11 mouse cellular contexts compared by ENCODE assay signal in the genomic region with DNA sequence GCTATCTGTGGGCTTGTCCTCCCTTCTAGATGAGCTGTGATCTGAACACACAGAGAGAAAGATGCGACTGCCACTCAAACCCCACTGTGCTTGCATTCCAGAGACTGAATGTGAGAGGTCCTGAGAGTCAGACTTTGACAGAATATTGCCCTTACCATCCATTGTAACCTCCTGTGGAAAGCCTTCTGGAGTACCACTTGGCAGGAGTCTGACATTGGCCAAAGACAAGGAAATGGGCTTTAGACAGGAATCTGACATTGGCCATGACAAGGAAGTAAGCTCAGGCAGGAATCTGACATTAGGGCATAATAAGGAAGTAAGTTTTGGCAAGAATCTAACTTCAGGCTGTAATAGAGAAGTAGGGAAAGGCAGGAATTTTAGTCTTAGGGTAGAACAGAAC.
A peak's percentile ranks its signal among the peaks of the same experiment; 100 is the strongest.
DNase-seq lines count a peak whose midpoint lies in the region; ATAC-seq and TF ChIP-seq lines count a peak whose summit lies in the region.
"Had no signal": no experiment of that assay in that cellular context is flagged by ENCODE, and none has a peak within 500 bp of the region (broad histone marks: within the 10 kb centered on the region; RNA-seq: fewer than 3 reads in every experiment).

No protein-coding gene starts in this region.

- TF ChIP-seq POLR2A in embryonic fibroblast, embryonic 13.5 days (IDR thresholded peaks at IDR 0.05; ENCODE audit: low read depth, low read length), result no peak

- WGBS in kidney, postnatal 0 days, result 66% methylated on average over 1 of the region's 1 CpGs
- WGBS in midbrain, embryonic 15.5 days, result 61% methylated on average over 1 of the region's 1 CpGs

- peaks cover 13% of the 10 kb centered on the region for H3K4me1 ChIP-seq in kidney, postnatal 0 days (replicated peaks; ENCODE audit: insufficient read depth, low read length)
- H3K4me1 ChIP-seq in embryonic fibroblast, embryonic 13.5 days (ENCODE audit: control insufficient read depth, insufficient read depth, low read length), result peaks cover 18% of the 10 kb centered on the region
- peaks cover 23% of the 10 kb centered on the region for H3K4me1 ChIP-seq in midbrain, embryonic 15.5 days

- no peak overlapping the region for H3K4me3 ChIP-seq in kidney, postnatal 0 days (replicated peaks; ENCODE audit: low read depth, low read length)
- no peak overlapping the region for H3K4me3 ChIP-seq in embryonic fibroblast, embryonic 13.5 days (ENCODE audit: insufficient read depth, low read length)
- no peak overlapping the region for H3K4me3 ChIP-seq in midbrain, embryonic 15.5 days
- H3K4me3 ChIP-seq: limb, embryonic 13.5 days had no signal

- no peaks in the 10 kb centered on the region for H3K27me3 ChIP-seq in kidney, postnatal 0 days (ENCODE audit: insufficient read depth, low read length)
- H3K27me3 ChIP-seq in midbrain, embryonic 15.5 days (replicated peaks), result no peaks in the 10 kb centered on the region
- H3K27me3 ChIP-seq: limb, embryonic 13.5 days had no signal

- TF ChIP-seq CTCF in kidney, postnatal 0 days (IDR thresholded peaks at IDR 0.05; ENCODE audit: low read depth), result no peak
- no peak for TF ChIP-seq CTCF in embryonic fibroblast, embryonic 13.5 days (IDR thresholded peaks at IDR 0.05; ENCODE audit: borderline replicate concordance, insufficient read depth, low read length)

- peak overlapping the region; percentile 91; the same call in 1 of the 2 replicates for H3K27ac ChIP-seq in kidney, postnatal 0 days
- peak overlapping the region; percentile 100 for H3K27ac ChIP-seq in embryonic fibroblast, embryonic 13.5 days (ENCODE audit: insufficient read depth, low read length)
- H3K27ac ChIP-seq in midbrain, embryonic 15.5 days, result peak overlapping the region; percentile 72

- DNase-seq in heart, adult 11 months, result peak; percentile 91
- DNase-seq in heart, postnatal 25 days (ENCODE audit: low spot score), result no peak
- no peak for DNase-seq in kidney, postnatal 0 days (ENCODE audit: low spot score)
- DNase-seq in kidney, postnatal 25 days, result no peak
- DNase-seq in ovary, postnatal 10 days (ENCODE audit: low spot score), result no peak
- DNase-seq: kidney, adult 11 months; lung, postnatal 36 days had no signal

- intact Hi-C loops in heart, postnatal 25 days (cut with DNase I), result loop anchor here (2.0 kb wide), 1 partner anchor 40 kb away; no protein-coding TSS in a partner anchor

- H3K4me2 ChIP-seq in kidney, postnatal 0 days (ENCODE audit: low read length), result no peak overlapping the region
- no peak overlapping the region for H3K4me2 ChIP-seq in midbrain, embryonic 15.5 days

- no peak overlapping the region for H3K9ac ChIP-seq in kidney, postnatal 0 days (ENCODE audit: low read depth, low read length)
- no peak overlapping the region for H3K9ac ChIP-seq in midbrain, embryonic 15.5 days
- H3K9ac ChIP-seq: limb, embryonic 13.5 days had no signal

- H3K36me3 ChIP-seq in kidney, postnatal 0 days (ENCODE audit: insufficient read depth, low read length), result no peaks in the 10 kb centered on the region
- no peaks in the 10 kb centered on the region for H3K36me3 ChIP-seq in midbrain, embryonic 15.5 days (replicated peaks)
- H3K36me3 ChIP-seq: limb, embryonic 13.5 days had no signal

- H3K9me3 ChIP-seq in kidney, postnatal 0 days (replicated peaks; ENCODE audit: low read length), result no peaks in the 10 kb centered on the region
- H3K9me3 ChIP-seq in midbrain, embryonic 15.5 days, result no peaks in the 10 kb centered on the region
- H3K9me3 ChIP-seq: limb, embryonic 13.5 days had no signal

- ATAC-seq in kidney, postnatal 0 days (replicated peaks; ENCODE audit: low FRiP score, low read depth), result no peak
- ATAC-seq in midbrain, embryonic 15.5 days (replicated peaks), result no peak
- no peak for ATAC-seq in megakaryocyte-erythroid progenitor cell, adult 5-6 weeks (replicated peaks; ENCODE audit: low FRiP score, low TSS enrichment, poor library complexity, severe bottlenecking)
